Mouse (Mus musculus) heart, embryonic 14.5 days (tissue): ENCODE data around the gene Btg3. TPM values are rescaled to one million over a fixed set of nuclear protein-coding genes. Genes with fewer than 3 reads are reported as not detected.

ENCODE experiments used
- ATAC-seq: fragments of 200-750 bp; cut with Nextera tagmentation; 2 replicates; pipeline ENCODE4 v1.8.0; 2017; ENCODE audit warnings: low read depth, moderate TSS enrichment; ENCODE audit not compliant: insufficient number of reproducible peaks, insufficient read depth, low FRiP score
- H3K27ac ChIP-seq, 2 experiments: fragments of 200-500 bp in 1 of 2; fragments of 300-500 bp in 1 of 2; sonication (generic) in 1 of 2; replicated peaks in 1 of 2; 2 replicates each; pipeline ENCODE4 v1.5.1; 2012 to 2014; ENCODE audit warnings: low read depth in 2 of 2, low read length in 2 of 2, control low read depth in 1 of 2, mild to moderate bottlenecking in 1 of 2, mixed read lengths in 1 of 2; ENCODE audit not compliant: control insufficient read depth in 1 of 2, insufficient read depth in 1 of 2
- H3K27me3 ChIP-seq: fragments of 300-500 bp; sonication (generic); 2 replicates; pipeline ENCODE4 v1.6.1; 2014; ENCODE audit warnings: mild to moderate bottlenecking, low read length, control low read depth; ENCODE audit not compliant: control insufficient read depth, insufficient read depth
- H3K36me3 ChIP-seq: fragments of 300-500 bp; sonication (generic); 2 replicates; pipeline ENCODE4 v1.6.1; 2014; ENCODE audit warnings: mild to moderate bottlenecking, control low read depth, low read length, mixed read lengths; ENCODE audit not compliant: control insufficient read depth, insufficient read depth
- H3K4me1 ChIP-seq, 2 experiments: fragments of 200-500 bp in 1 of 2; fragments of 300-500 bp in 1 of 2; sonication (generic) in 1 of 2; 2 replicates each; pipeline ENCODE4 v1.6.1; 2012 to 2014; ENCODE audit warnings: low read length in 2 of 2, control low read depth in 1 of 2, mixed read lengths in 1 of 2; ENCODE audit not compliant: control insufficient read depth in 2 of 2, insufficient read depth in 2 of 2
- H3K4me2 ChIP-seq: fragments of 300-500 bp; sonication (generic); 2 replicates; pipeline ENCODE4 v1.6.1; 2014; ENCODE audit warnings: mild to moderate bottlenecking, low read length
- H3K4me3 ChIP-seq, 2 experiments: fragments of 200-500 bp in 1 of 2; fragments of 300-500 bp in 1 of 2; sonication (generic) in 1 of 2; 2 replicates each; pipeline ENCODE4 v1.5.1; 2012 to 2014; ENCODE audit warnings: low read length in 2 of 2, mild to moderate bottlenecking in 2 of 2, control low read depth in 1 of 2, low read depth in 1 of 2, moderate library complexity in 1 of 2; ENCODE audit not compliant: control insufficient read depth in 1 of 2, insufficient read depth in 1 of 2
- H3K9ac ChIP-seq: fragments of 300-500 bp; sonication (generic); 2 replicates; pipeline ENCODE4 v1.6.1; 2014; ENCODE audit warnings: mild to moderate bottlenecking, low read length
- H3K9me3 ChIP-seq: fragments of 300-500 bp; sonication (generic); 2 replicates; pipeline ENCODE4 v1.6.1; 2016; ENCODE audit warnings: low read length, control low read depth; ENCODE audit not compliant: control insufficient read depth
- WGBS: fragments of 180-500 bp; shearing (Covaris S2); extraction: QIAGEN DNeasy Blood & Tissue Kit; methylation state at CpG from one replicate; pipeline ENCODE4 v1.1.7; 2014; 5-methylcytosine and 5-hydroxymethylcytosine counted together
- polyA plus RNA-seq: library from polyadenylated mRNA; unstranded; fragments of >200 nt; fragmentation: Nextera tagmentation; extraction: Ambion mirVana; gene quantifications from 2 replicates; pipeline ENCODE4 v1.2.1, GENCODE M21; 2014

The Btg3 gene
- polyA plus RNA-seq, 1 experiment from 2014 or later = 78.5 TPM

DNA sequence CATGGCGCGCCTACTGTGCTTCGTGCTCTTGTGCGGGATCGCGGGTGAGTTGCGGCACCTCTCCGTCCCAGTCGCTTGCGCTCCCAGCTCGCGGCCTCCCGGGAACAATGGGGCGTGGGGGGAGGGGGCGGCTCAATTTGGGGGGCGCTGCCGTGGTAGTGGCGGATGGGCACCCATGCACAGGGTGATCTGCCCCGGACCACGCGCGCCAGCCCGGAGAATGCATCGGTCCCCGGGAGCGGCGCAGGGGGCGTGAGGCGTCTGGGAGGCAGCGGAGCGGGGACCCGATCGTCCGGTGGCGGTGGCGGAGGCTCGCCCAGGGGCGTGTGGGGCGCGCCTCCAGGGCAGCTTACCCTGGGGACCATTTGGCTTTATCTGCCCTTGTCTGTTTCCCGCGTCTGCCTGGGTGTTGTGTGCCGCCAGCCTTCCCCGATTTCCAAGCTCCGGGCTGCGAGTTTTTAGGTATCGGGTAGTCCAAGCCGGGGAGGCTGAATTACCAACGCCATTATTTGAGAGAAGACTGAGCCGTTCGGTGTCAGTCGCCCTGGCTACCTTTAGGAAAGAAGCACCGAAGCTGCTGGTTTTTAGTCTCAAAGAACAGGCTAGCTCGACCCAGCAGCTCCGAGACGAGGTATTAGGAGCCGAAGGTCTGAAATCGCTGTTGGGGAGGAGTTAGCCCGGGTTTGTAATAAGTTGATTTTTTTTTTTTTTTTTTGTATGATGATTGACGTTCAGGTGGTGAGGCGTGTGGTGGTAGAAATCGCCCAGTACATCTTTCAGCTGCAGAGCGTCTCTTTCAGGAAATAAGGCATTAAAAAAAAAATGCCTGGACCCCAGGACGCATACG is 74.9 kb downstream of the Btg3 start:
- peak overlapping the region; percentile 77 to 87 for H3K4me3 ChIP-seq
- no peaks in the 10 kb centered on the region for H3K36me3 ChIP-seq
- peak overlapping the region; percentile 94 for H3K9ac ChIP-seq
- peaks cover 6 to 26% of the 10 kb centered on the region in 2 experiments for H3K4me1 ChIP-seq
- WGBS = under 1% methylated on average over 64 of the region's 65 CpGs
- H3K9me3 ChIP-seq = no peaks in the 10 kb centered on the region
- ATAC-seq = no peak
- H3K27me3 ChIP-seq = no peaks in the 10 kb centered on the region
- peak overlapping the region; percentile 73 for H3K4me2 ChIP-seq
- peak overlapping the region; percentile 76 to 81 for H3K27ac ChIP-seq

DNA sequence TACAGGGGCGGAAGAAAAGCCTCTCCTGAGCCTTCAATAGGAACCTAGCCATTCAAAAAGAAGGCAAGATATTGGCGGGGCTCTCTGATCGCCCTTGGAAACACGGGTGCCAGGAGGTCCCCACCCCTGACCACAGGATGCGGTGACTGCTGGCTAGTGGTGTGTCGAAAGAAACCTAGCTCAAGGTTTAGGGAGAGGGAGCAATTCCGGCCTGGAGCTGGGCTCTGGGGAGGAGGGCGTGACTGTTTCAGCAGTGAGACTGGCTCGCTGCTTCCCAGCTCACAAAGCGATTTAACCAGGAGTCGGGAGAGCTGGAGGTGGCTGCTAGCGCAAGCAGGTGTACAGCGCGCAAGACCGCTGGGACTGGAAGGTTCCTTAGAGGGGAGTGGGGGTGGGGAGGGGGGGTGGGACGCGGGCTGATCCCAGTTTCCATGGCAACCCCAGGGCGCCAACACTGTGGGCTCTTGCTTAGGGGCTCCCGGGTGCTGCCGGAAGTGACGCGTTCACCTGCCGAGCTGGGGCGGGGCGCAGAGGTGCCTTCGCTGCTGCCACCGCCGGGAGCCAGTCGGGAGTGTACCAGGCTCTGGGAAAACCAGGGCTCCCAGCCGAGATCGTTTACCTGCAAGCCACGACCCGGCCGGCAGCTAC is 75.7 kb downstream of the Btg3 start, which contains the start of gene Cxadr:
Gene Cxadr, plus strand, starts transcription at position 307 of the 648 bp plus-strand sequence.
- Histone ChIP-seq H3K9me3 (no peaks in the 10 kb centered on the region), H3K4me3 (peak within 1 kb of the TSS; percentile 77 to 87), H3K4me2 (peak within 1 kb of the TSS; percentile 73), H3K27me3 (no peaks in the 10 kb centered on the region), H3K36me3 (no peaks in the 10 kb centered on the region), H3K9ac (peak within 1 kb of the TSS; percentile 94), H3K4me1 (peaks cover 6 to 26% of the 10 kb centered on the region in 2 experiments), H3K27ac (peak within 1 kb of the TSS; percentile 76 to 81)
- under 1% methylated on average over 34 of the region's 34 CpGs for WGBS
- ATAC-seq = peak; percentile 75

DNA sequence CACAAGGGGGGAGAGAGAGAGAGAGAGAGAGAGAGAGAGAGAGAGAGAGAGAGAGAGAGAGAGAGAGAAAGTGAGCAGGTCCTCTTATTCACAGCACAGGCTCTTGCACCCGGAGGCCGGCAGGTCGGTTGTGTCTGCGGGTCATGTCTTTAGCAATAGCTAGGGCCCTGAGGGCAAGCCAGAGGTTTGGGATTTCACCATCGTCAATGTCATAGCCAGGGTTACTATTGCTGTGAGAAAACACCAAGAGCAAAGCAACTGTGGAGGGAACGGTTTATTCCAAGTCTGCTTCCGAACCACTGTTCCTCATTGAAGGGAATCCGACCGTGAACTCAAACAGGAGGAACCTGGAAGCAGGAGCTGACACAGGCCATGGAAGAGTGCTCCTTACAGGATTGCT is 80.9 kb downstream of the Btg3 start:
- H3K9ac ChIP-seq = no peak overlapping the region
- no peaks in the 10 kb centered on the region for H3K9me3 ChIP-seq
- peaks cover 2 to 7% of the 10 kb centered on the region in 2 experiments; a peak in 2 of 4 replicates for H3K4me1 ChIP-seq
- H3K4me2 ChIP-seq = no peak overlapping the region
- no peak overlapping the region for H3K27ac ChIP-seq
- WGBS = 77% methylated on average over 9 of the region's 9 CpGs
- H3K36me3 ChIP-seq = no peaks in the 10 kb centered on the region
- no peak overlapping the region for H3K4me3 ChIP-seq
- ATAC-seq = no peak
- H3K27me3 ChIP-seq = no peaks in the 10 kb centered on the region

DNA sequence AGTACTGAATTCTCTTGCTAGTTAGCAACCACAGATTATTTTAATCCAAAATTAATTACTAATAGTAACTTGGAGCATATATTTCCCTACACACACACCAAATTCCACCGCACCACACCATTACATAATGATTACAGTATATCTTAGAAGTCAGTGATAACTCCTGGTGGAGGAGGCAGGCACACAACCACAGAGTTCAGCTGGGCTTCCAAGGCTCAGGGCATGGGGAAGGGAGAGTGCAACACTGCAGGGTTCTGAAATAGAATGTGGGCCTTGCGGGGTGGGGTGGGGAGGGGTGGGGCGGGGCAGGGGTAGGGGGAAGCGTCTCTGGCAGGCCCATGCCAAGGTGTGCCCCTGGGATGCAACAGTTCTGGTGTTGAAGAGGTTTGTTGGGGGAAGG is 81.4 kb downstream of the Btg3 start:
- WGBS = 40% methylated on average over 4 of the region's 4 CpGs
- no peaks in the 10 kb centered on the region for H3K36me3 ChIP-seq
- H3K9me3 ChIP-seq = no peaks in the 10 kb centered on the region
- H3K4me3 ChIP-seq = no peak overlapping the region
- peaks cover 2 to 7% of the 10 kb centered on the region in 2 experiments; a peak in 2 of 4 replicates for H3K4me1 ChIP-seq
- H3K27me3 ChIP-seq = no peaks in the 10 kb centered on the region
- H3K27ac ChIP-seq = no peak overlapping the region
- no peak overlapping the region for H3K9ac ChIP-seq
- ATAC-seq = no peak
- H3K4me2 ChIP-seq = no peak overlapping the region

DNA sequence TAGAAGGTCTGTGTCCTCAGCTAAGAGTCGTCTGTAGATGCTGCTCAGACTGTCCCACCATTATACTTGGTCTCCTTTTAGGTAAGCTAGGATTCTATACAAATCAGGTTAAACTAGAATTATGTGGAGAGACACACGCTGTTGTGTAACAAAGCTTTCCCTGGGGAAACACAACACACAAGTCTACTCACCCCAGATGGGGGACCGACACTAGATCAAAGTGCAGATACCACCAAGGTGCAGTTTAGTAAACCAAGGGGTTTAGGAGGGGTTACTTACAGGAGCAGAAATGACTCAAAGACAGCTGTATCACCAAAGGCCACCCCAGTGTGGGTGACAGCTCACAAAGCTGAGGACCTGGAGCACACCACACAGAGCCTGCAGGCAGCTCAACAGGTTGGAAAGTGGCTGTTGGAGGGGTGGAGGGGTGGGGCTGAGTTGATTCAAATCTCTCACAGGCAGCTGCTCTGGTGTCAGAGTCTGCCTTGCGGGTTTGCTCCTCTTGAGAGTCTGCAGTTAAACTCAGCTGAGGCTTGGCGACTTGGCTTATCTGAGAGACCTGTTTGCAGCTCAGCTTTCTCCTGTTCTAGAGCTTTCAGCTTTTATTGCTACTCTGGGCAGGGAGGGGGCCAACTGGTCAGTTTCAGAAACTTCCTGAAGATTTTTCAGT is 82.3 kb downstream of the Btg3 start:
- H3K27ac ChIP-seq = no peak overlapping the region
- peaks cover 2 to 7% of the 10 kb centered on the region in 2 experiments; a peak in 2 of 4 replicates for H3K4me1 ChIP-seq
- no peak overlapping the region for H3K4me2 ChIP-seq
- no peak for ATAC-seq
- no peaks in the 10 kb centered on the region for H3K36me3 ChIP-seq
- H3K27me3 ChIP-seq = no peaks in the 10 kb centered on the region
- no peak overlapping the region for H3K9ac ChIP-seq
- no peaks in the 10 kb centered on the region for H3K9me3 ChIP-seq
- 49% methylated on average over 5 of the region's 5 CpGs for WGBS
- no peak overlapping the region for H3K4me3 ChIP-seq

DNA sequence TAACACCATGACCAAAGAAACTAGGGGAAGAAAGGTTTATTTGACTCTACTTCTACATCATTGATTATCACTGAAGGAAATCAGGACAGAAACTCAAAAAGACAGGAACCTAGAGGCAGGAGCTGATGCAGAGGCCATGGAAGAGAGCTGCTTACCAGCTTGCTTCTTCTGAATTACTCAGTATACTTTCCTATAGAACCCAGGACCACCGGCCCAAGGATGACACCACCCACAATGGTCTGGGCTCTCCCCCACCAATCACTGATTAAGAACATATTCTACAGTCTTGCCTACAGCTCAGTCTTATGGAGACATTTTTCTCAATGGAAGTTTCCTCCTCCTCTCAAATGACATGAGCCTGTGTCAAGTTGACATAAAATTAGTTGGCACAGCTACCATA is 82.9 kb downstream of the Btg3 start:
- no peak overlapping the region for H3K27ac ChIP-seq
- H3K9me3 ChIP-seq = no peaks in the 10 kb centered on the region
- no peak overlapping the region for H3K4me3 ChIP-seq
- WGBS = 83% methylated on average over 1 of the region's 1 CpGs
- no peaks in the 10 kb centered on the region for H3K27me3 ChIP-seq
- peaks cover 2 to 7% of the 10 kb centered on the region in 2 experiments; a peak in 2 of 4 replicates for H3K4me1 ChIP-seq
- H3K36me3 ChIP-seq = no peaks in the 10 kb centered on the region
- H3K4me2 ChIP-seq = no peak overlapping the region
- no peak overlapping the region for H3K9ac ChIP-seq
- ATAC-seq = no peak

DNA sequence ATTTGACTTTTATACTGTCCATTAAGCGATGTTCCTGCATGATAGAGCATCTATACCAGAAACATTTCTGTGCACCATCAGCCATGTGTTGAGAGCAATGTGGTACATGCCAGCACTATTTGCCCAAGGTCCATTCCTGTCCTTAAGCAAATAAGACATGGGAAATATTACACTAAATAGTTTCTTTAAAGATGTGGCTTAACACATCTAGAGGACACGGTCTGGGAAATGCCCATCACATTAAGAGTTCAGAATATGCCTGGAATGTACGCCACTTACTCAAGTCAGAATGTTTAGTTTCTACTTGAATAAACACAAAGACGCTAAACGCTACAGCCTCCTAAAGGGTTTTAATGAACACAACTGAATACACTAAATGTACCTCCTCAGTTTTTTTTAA is 93.8 kb downstream of the Btg3 start:
- Histone ChIP-seq H3K27me3 (no peaks in the 10 kb centered on the region), H3K9me3 (no peaks in the 10 kb centered on the region), H3K9ac (no peak overlapping the region), H3K4me3 (no peak overlapping the region), H3K36me3 (no peaks in the 10 kb centered on the region), H3K4me1 (no peaks in the 10 kb centered on the region), H3K27ac (no peak overlapping the region), H3K4me2 (no peak overlapping the region)
- no peak for ATAC-seq
- 67% methylated on average over 5 of the region's 5 CpGs for WGBS
